In genomic region chr7:30551445-30552101, GRCm38 (mm10) we compare ENCODE assay signal across 8 mouse cellular contexts. TPM values are rescaled to one million over a fixed set of nuclear protein-coding genes. Genes with fewer than 3 reads are reported as not detected.
DNase-seq lines count a peak whose midpoint lies in the region; ATAC-seq and TF ChIP-seq lines count a peak whose summit lies in the region.

No protein-coding gene starts in this region.

- H3K27ac ChIP-seq in heart, embryonic 12.5 days (ENCODE audit: poor library complexity, severe bottlenecking), result peak overlapping the region; percentile 95
- peak overlapping the region; percentile 90 for H3K27ac ChIP-seq in ES-Bruce4 (ENCODE audit: insufficient read depth, low read length)
- peak overlapping the region; percentile 97 for H3K27ac ChIP-seq in limb, embryonic 11.5 days (replicated peaks; ENCODE audit: low read depth, low read length)

- peak overlapping the region; percentile 54 for H3K4me2 ChIP-seq in heart, embryonic 12.5 days
- peak overlapping the region; percentile 82 for H3K4me2 ChIP-seq in limb, embryonic 11.5 days (ENCODE audit: low read depth, severe bottlenecking)

- ATAC-seq in heart, embryonic 12.5 days (ENCODE audit: insufficient number of reproducible peaks, low FRiP score), result peak; percentile 71
- peak; percentile 59 for ATAC-seq in erythroblast, adult 5-6 weeks (replicated peaks; ENCODE audit: low FRiP score, poor library complexity, severe bottlenecking)
- peak; percentile 58 for ATAC-seq in limb, embryonic 11.5 days (ENCODE audit: insufficient number of reproducible peaks, low FRiP score, low TSS enrichment, low read depth)
- ATAC-seq in monocyte, adult 5-6 weeks (replicated peaks; ENCODE audit: insufficient number of reproducible peaks, low FRiP score, low TSS enrichment, poor library complexity, severe bottlenecking), result peak; percentile 29; the same call in 1 of the 2 replicates

- no peaks in the 10 kb centered on the region for H3K9me3 ChIP-seq in heart, embryonic 12.5 days (replicated peaks)
- no peaks in the 10 kb centered on the region for H3K9me3 ChIP-seq in ES-Bruce4 (replicated peaks; ENCODE audit: control insufficient read depth, insufficient read depth, low read length, poor library complexity, severe bottlenecking)
- H3K9me3 ChIP-seq in limb, embryonic 11.5 days (ENCODE audit: control insufficient read depth, low read length), result no peaks in the 10 kb centered on the region

- H3K4me1 ChIP-seq in heart, embryonic 12.5 days (replicated peaks), result peaks cover 12% of the 10 kb centered on the region
- no peaks in the 10 kb centered on the region for H3K4me1 ChIP-seq in ES-Bruce4 (ENCODE audit: control insufficient read depth, insufficient read depth, low read length)
- peaks cover 8% of the 10 kb centered on the region; the same call in 1 of the 2 replicates for H3K4me1 ChIP-seq in limb, embryonic 11.5 days (ENCODE audit: control insufficient read depth, insufficient read depth, low read length)

- no peak for TF ChIP-seq POLR2A in ES-Bruce4 (IDR thresholded peaks at IDR 0.05; ENCODE audit: insufficient read depth, low read length)

- no peak for TF ChIP-seq EP300 in ES-Bruce4 (IDR thresholded peaks at IDR 0.05; ENCODE audit: insufficient read depth, low read depth, low read length)

- WGBS in heart, embryonic 12.5 days, result 4% methylated on average over 10 of the region's 10 CpGs
- WGBS in limb, embryonic 11.5 days, result 3% methylated on average over 10 of the region's 10 CpGs

- H3K9ac ChIP-seq in heart, embryonic 12.5 days, result peak overlapping the region; percentile 81
- H3K9ac ChIP-seq in ES-Bruce4 (ENCODE audit: low read depth, poor library complexity, severe bottlenecking), result peak overlapping the region; percentile 60
- peak overlapping the region; percentile 79 for H3K9ac ChIP-seq in limb, embryonic 11.5 days (ENCODE audit: low read length)

- peak overlapping the region; percentile 66 for H3K4me3 ChIP-seq in heart, embryonic 12.5 days
- peak overlapping the region; percentile 94 for H3K4me3 ChIP-seq in ES-Bruce4 (ENCODE audit: low read depth, low read length)
- H3K4me3 ChIP-seq in limb, embryonic 11.5 days (ENCODE audit: low read depth, low read length), result peak overlapping the region; percentile 55

- peaks cover 42% of the 10 kb centered on the region for H3K36me3 ChIP-seq in heart, embryonic 12.5 days
- peaks cover 12% of the 10 kb centered on the region for H3K36me3 ChIP-seq in ES-Bruce4 (ENCODE audit: control insufficient read depth, insufficient read depth, low read length, poor library complexity, severe bottlenecking)
- peaks cover 7% of the 10 kb centered on the region; the same call in 1 of the 2 replicates for H3K36me3 ChIP-seq in limb, embryonic 11.5 days (ENCODE audit: control insufficient read depth, insufficient read depth, low read length)

- no peaks in the 10 kb centered on the region for H3K27me3 ChIP-seq in heart, embryonic 12.5 days (replicated peaks)
- no peaks in the 10 kb centered on the region for H3K27me3 ChIP-seq in ES-Bruce4 (ENCODE audit: control insufficient read depth, insufficient read depth, low read length, poor library complexity, severe bottlenecking)
- H3K27me3 ChIP-seq in limb, embryonic 11.5 days (ENCODE audit: control insufficient read depth, insufficient read depth, low read length), result no peaks in the 10 kb centered on the region

- TF ChIP-seq CTCF in ES-Bruce4 (IDR thresholded peaks at IDR 0.05; ENCODE audit: low read depth, low read length), result no peak

- DNase-seq in heart, postnatal 10 days, result no peak
- no peak for DNase-seq in limb, embryonic 11.5 days (ENCODE audit: low spot score)
- DNase-seq in layer of hippocampus, postnatal 25 days (ENCODE audit: extremely low spot score in 1 of 2, low spot score in 1 of 2), result no peak
- DNase-seq in thymus, postnatal 25 days, result no peak

- intact Hi-C loops in heart, postnatal 10 days (cut with DNase I), result loop anchor here (2.0 to 5.0 kb wide), 2 partner anchors 61 to 179 kb away; no protein-coding TSS in a partner anchor

RNA-seq across cellular contexts. Expression of gene Hspb6, which starts 0.4 kb away (rescaled TPM):
- polyA plus RNA-seq in heart, embryonic 12.5 days (2016; fragmentation: Nextera tagmentation; extraction: Ambion mirVana), result 30.5 and 31.6 TPM in 2 replicates
- 100 to 1,000 TPM; 391 to 393 TPM for total RNA-seq in heart, postnatal 10 days (2021)
- 6.4 and 7.0 TPM in 2 replicates for polyA plus RNA-seq in ES-Bruce4 (2011; ENCODE audit: insufficient read depth, insufficient read length, low read depth, missing spikeins)
- 6.3 and 19.4 TPM in 2 replicates for total RNA-seq in erythroblast, adult 5-6 weeks (2015; ENCODE audit: low replicate concordance)
- 2.2 and 3.9 TPM in 2 replicates for total RNA-seq in erythroblast, adult 5-6 weeks (2017; ENCODE audit: low replicate concordance)
- polyA plus RNA-seq in limb, embryonic 11.5 days (2014; fragmentation: Nextera tagmentation; extraction: Ambion mirVana), result 6.1 and 6.9 TPM in 2 replicates
- 0.19 to 2.7 TPM (median 1.5 TPM) in 3 replicates for total RNA-seq in monocyte, adult 5-6 weeks (2017)
- total RNA-seq in layer of hippocampus, postnatal 25 days (2021), result 1 to 10 TPM; 3.4 to 4.3 TPM

RNA-seq across cellular contexts. Expression of gene Proser3, which starts 0.5 kb away (rescaled TPM):
- 9.3 and 12.7 TPM in 2 replicates for polyA plus RNA-seq in heart, embryonic 12.5 days (2016; fragmentation: Nextera tagmentation; extraction: Ambion mirVana)
- 1 to 10 TPM; 2.7 to 4.8 TPM for total RNA-seq in heart, postnatal 10 days (2021)
- polyA plus RNA-seq in ES-Bruce4 (2011; ENCODE audit: insufficient read depth, insufficient read length, low read depth, missing spikeins), result 16.8 and 17.3 TPM in 2 replicates
- 0.38 and 2.1 TPM in 2 replicates for total RNA-seq in erythroblast, adult 5-6 weeks (2015; ENCODE audit: low replicate concordance)
- 0.77 and 4.6 TPM in 2 replicates for total RNA-seq in erythroblast, adult 5-6 weeks (2017; ENCODE audit: low replicate concordance)
- 20.0 and 21.9 TPM in 2 replicates for polyA plus RNA-seq in limb, embryonic 11.5 days (2014; fragmentation: Nextera tagmentation; extraction: Ambion mirVana)
- 1.7 to 4.3 TPM (median 3.3 TPM) in 3 replicates for total RNA-seq in monocyte, adult 5-6 weeks (2017)
- total RNA-seq in layer of hippocampus, postnatal 25 days (2021), result 1 to 10 TPM; 3.5 to 3.6 TPM

RNA-seq across cellular contexts. Expression of gene Lin37, which starts 8.1 kb away (rescaled TPM):
- polyA plus RNA-seq in heart, embryonic 12.5 days (2016; fragmentation: Nextera tagmentation; extraction: Ambion mirVana), result 31.1 and 34.8 TPM in 2 replicates
- total RNA-seq in heart, postnatal 10 days (2021), result 10 to 100 TPM; 15.0 to 23.6 TPM
- polyA plus RNA-seq in ES-Bruce4 (2011; ENCODE audit: insufficient read depth, insufficient read length, low read depth, missing spikeins), result 23.3 and 29.3 TPM in 2 replicates
- total RNA-seq in erythroblast, adult 5-6 weeks (2015; ENCODE audit: low replicate concordance), result 48.0 and 55.0 TPM in 2 replicates
- 7.8 and 8.9 TPM in 2 replicates for total RNA-seq in erythroblast, adult 5-6 weeks (2017; ENCODE audit: low replicate concordance)
- polyA plus RNA-seq in limb, embryonic 11.5 days (2014; fragmentation: Nextera tagmentation; extraction: Ambion mirVana), result 40.6 and 46.9 TPM in 2 replicates
- total RNA-seq in monocyte, adult 5-6 weeks (2017), result 8.1 to 26.1 TPM (median 10.0 TPM) in 3 replicates
- 10 to 100 TPM; 36.8 to 44.9 TPM for total RNA-seq in layer of hippocampus, postnatal 25 days (2021)

RNA-seq across cellular contexts. Expression of gene U2af1l4, which starts 11.5 kb away (rescaled TPM):
- 82.4 and 88.8 TPM in 2 replicates for polyA plus RNA-seq in heart, embryonic 12.5 days (2016; fragmentation: Nextera tagmentation; extraction: Ambion mirVana)
- total RNA-seq in heart, postnatal 10 days (2021), result 10 to 100 TPM; 67.4 to 78.2 TPM
- 50.9 and 73.9 TPM in 2 replicates for polyA plus RNA-seq in ES-Bruce4 (2011; ENCODE audit: insufficient read depth, insufficient read length, low read depth, missing spikeins)
- 3.5 and 30.1 TPM in 2 replicates for total RNA-seq in erythroblast, adult 5-6 weeks (2015; ENCODE audit: low replicate concordance)
- 30.0 and 39.4 TPM in 2 replicates for total RNA-seq in erythroblast, adult 5-6 weeks (2017; ENCODE audit: low replicate concordance)
- polyA plus RNA-seq in limb, embryonic 11.5 days (2014; fragmentation: Nextera tagmentation; extraction: Ambion mirVana), result 91.9 and 100 TPM in 2 replicates
- total RNA-seq in monocyte, adult 5-6 weeks (2017), result 66.7 to 101 TPM (median 99.2 TPM) in 3 replicates
- 10 to 100 TPM; 69.8 to 72.5 TPM for total RNA-seq in layer of hippocampus, postnatal 25 days (2021)

RNA-seq across cellular contexts. Expression of gene Gm49396, which starts 11.6 kb away (rescaled TPM):
- polyA plus RNA-seq in heart, embryonic 12.5 days (2016; fragmentation: Nextera tagmentation; extraction: Ambion mirVana), result 10.5 and 10.6 TPM in 2 replicates
- total RNA-seq in heart, postnatal 10 days (2021), result 1 to 10 TPM; 1.7 to 1.8 TPM
- 1.8 and 1.9 TPM in 2 replicates for polyA plus RNA-seq in ES-Bruce4 (2011; ENCODE audit: insufficient read depth, insufficient read length, low read depth, missing spikeins)
- 1.3 and 4.8 TPM in 2 replicates for total RNA-seq in erythroblast, adult 5-6 weeks (2015; ENCODE audit: low replicate concordance)
- 5.2 and 6.6 TPM in 2 replicates for total RNA-seq in erythroblast, adult 5-6 weeks (2017; ENCODE audit: low replicate concordance)
- 6.0 and 6.8 TPM in 2 replicates for polyA plus RNA-seq in limb, embryonic 11.5 days (2014; fragmentation: Nextera tagmentation; extraction: Ambion mirVana)
- 3.5 to 14.5 TPM (median 11.1 TPM) in 3 replicates for total RNA-seq in monocyte, adult 5-6 weeks (2017)
- total RNA-seq in layer of hippocampus, postnatal 25 days (2021), result 1 to 10 TPM; 6.8 to 8.8 TPM

Comparison
In these comparisons a context has a peak if more than half of its experiments do, and no peak if none do; other contexts are left out.
1. RNA of gene Hspb6, which starts 0.4 kb away (total RNA-seq): 391 to 393 TPM in heart, postnatal 10 days; 2.2 to 19.4 TPM in erythroblast, adult 5-6 weeks, 3.4 to 4.3 TPM in layer of hippocampus, postnatal 25 days and 0.19 to 2.7 TPM in monocyte, adult 5-6 weeks; every median in the first group is over 10 times any median in the second.
2. Peak in every context shown above with its lines, with median percentiles within 50 percentile points of each other: ATAC-seq, H3K27ac ChIP-seq, H3K4me3 ChIP-seq and H3K9ac ChIP-seq.